Mouse (Mus musculus) small intestine, adult 2 months (tissue): ENCODE results near the gene Plp2. TPM values are rescaled to one million over a fixed set of nuclear protein-coding genes. Genes with fewer than 3 reads are reported as not detected.

ENCODE experiments used
- H3K27ac ChIP-seq: fragments of 200-500 bp; 2 replicates; pipeline ENCODE4 v1.5.1; 2012; ENCODE audit warnings: low read depth, low read length, control low read depth, inconsistent platforms; ENCODE audit not compliant: insufficient read depth
- H3K27me3 ChIP-seq: fragments of 200-500 bp; 2 replicates; pipeline ENCODE4 v1.6.1; 2012; ENCODE audit warnings: mild to moderate bottlenecking, moderate library complexity, low read length, inconsistent platforms; ENCODE audit not compliant: control insufficient read depth, insufficient read depth
- H3K36me3 ChIP-seq: fragments of 200-500 bp; 2 replicates; pipeline ENCODE4 v1.6.1; 2012; ENCODE audit warnings: mild to moderate bottlenecking, low read length, control low read depth, inconsistent platforms; ENCODE audit not compliant: control insufficient read depth, insufficient read depth
- H3K4me1 ChIP-seq: fragments of 200-500 bp; 2 replicates; pipeline ENCODE4 v1.6.1; 2012; ENCODE audit warnings: low read length, inconsistent platforms, mixed read lengths; ENCODE audit not compliant: control insufficient read depth, insufficient read depth, insufficient read length
- H3K4me3 ChIP-seq: fragments of 200-500 bp; 2 replicates; pipeline ENCODE4 v1.5.1; 2012; ENCODE audit warnings: low read depth, mild to moderate bottlenecking, control low read depth, inconsistent platforms, low read length, moderate library complexity
- CTCF ChIP-seq: fragments of 200-500 bp; IDR thresholded peaks from 2 replicates; pipeline ENCODE4 v1.5.1; 2012; ENCODE audit warnings: low read depth, mild to moderate bottlenecking, control low read depth, inconsistent platforms, low read length, moderate library complexity, mixed read lengths; ENCODE audit not compliant: insufficient replicate concordance, insufficient read length; ENCODE audit errors: extremely low read depth
- POLR2A ChIP-seq: fragments of 200-500 bp; IDR thresholded peaks from 2 replicates; pipeline ENCODE4 v1.6.1; 2012; ENCODE audit warnings: low read depth, mild to moderate bottlenecking, control low read depth, inconsistent platforms, low read length, moderate library complexity
- WGBS: fragments of 180-500 bp; shearing (Covaris S2); methylation state at CpG from one replicate; pipeline ENCODE4 v1.1.7; 2018; 5-methylcytosine and 5-hydroxymethylcytosine counted together
- polyA plus RNA-seq: library from polyadenylated mRNA; depleted of rRNA; stranded (reverse); fragments of >200 nt; gene quantifications from 2 replicates; pipeline ENCODE4 v1.2.3, GENCODE M21; 2012

Plp2 gene
- polyA plus RNA-seq, 1 experiment, result 138 TPM

DNA sequence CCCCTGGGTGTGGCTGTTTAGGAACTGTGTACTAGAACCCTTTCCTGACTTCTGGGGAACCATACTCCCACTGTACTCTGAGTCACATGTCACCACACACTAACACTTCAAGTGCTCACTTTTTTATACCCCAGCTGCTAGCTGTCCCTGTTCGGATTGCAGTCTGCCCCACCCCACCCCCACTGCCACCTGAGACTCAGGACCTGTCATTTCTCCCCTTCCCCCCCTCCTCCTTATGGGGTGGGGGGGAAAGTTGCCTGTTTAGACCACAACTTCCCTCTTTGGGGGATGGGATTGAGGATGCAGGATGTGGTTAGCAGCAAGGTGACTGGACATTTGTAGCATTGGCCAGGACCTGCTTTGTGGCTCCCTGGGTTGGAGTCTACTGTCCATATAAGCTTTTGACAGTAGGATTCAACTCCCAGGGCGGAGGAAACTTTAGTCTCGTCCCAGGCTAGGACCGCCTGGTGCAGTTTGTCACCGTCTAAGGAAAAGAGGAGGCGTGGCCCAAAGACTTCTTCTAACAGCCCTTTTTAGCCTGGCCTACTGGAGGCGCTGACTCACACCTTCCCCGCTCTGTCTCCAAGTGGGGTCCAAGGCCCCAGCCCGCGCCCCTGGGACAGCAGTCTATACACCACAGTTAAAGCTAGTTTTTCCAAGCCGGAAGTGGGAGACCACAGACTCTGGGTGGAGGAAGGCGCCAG, 2.5 kb upstream of the Plp2 start:
- peak overlapping the region; percentile 80 for H3K27ac ChIP-seq
- peaks cover 4% of the 10 kb centered on the region; the same call in 1 of the 2 replicates for H3K4me1 ChIP-seq
- H3K4me3 ChIP-seq, result peak overlapping the region; percentile 58
- H3K36me3 ChIP-seq, result peaks cover 2% of the 10 kb centered on the region; the same call in 1 of the 2 replicates
- H3K27me3 ChIP-seq, result no peaks in the 10 kb centered on the region
- WGBS, result 13% methylated on average over 12 of the region's 12 CpGs
- TF ChIP-seq CTCF (no peak), POLR2A (no peak)

- peaks cover 2% of the 10 kb centered on the region; the same call in 1 of the 2 replicates for H3K36me3 ChIP-seq
- H3K4me1 ChIP-seq, result peaks cover 4% of the 10 kb centered on the region; the same call in 1 of the 2 replicates
- TF ChIP-seq POLR2A (no peak), CTCF (no peak)
- WGBS, result 58% methylated on average over 6 of the region's 6 CpGs
- H3K27me3 ChIP-seq, result no peaks in the 10 kb centered on the region
- H3K4me3 ChIP-seq, result no peak overlapping the region
- no peak overlapping the region for H3K27ac ChIP-seq
Observed at GRCm38 (mm10) chrX:7672739-7673138, 1.5 kb upstream of the Plp2 start.

DNA sequence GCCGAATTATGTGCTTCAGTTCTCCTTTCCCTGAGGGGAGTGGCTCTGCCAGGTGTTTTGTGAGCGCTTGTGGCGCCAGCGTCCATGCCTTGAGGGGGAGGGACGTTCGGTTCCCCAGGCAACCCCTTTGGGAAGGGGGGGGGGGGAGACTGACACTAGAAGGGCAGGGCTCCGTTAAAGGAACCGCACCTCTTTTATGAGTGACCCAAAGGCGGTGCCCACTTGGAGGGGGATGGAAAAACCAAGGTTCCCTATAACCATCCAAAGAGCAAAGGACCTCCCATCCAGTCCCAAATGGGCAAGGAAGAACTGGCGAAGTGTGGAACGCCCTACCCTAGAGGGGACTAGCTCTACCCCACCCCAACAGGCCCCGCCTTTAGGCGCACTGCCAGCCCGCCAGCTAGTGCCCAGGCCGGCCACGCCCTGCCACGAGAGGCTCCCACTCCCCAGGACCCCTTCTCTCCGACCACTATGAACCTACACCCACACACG, 754 bp downstream of the Plp2 start:
- H3K4me3 ChIP-seq, result peak overlapping the region; percentile 87
- no peaks in the 10 kb centered on the region for H3K27me3 ChIP-seq
- 11% methylated on average over 18 of the region's 19 CpGs for WGBS
- peak overlapping the region; percentile 77 for H3K27ac ChIP-seq
- H3K4me1 ChIP-seq, result peaks cover 7% of the 10 kb centered on the region; the same call in 1 of the 2 replicates
- TF ChIP-seq POLR2A, result no peak
- no peak for TF ChIP-seq CTCF
- H3K36me3 ChIP-seq, result peaks cover 11% of the 10 kb centered on the region

DNA sequence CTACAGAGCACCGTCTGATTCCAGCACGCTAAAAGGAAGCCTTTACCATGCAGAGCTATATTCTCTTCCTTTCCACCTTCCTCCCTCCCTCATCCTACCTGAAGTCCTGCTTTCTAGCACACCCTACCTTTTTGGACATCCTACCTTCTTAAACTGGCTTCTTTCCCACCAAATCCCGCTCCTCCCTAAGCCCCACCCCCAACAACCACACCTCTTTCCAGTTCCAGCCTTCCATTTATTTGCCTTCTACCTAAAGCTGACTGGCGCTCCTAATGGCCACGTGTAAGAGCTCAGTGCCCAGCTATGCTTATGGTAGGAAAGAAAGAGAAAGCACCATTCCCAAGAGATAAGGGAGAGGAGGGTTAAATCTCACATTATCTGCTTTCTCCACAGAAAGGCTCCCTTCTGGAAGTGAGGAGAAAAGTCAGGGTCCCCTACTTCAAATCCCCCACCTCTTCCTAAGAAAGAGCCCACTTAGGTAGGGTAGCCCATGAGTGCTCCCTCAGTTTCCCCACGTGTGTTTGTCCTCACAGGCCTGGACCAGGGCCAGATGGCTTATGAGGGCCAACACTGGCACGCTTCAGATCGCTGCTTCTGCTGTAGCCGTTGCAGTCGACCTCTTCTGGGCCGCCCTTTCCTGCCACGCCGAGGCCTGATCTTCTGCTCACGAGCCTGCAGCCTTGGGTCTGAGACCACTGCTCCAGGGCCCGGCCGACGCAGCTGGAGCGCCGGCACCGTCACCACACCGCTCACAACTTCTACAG, 5.3 kb downstream of the Plp2 start:
- H3K27ac ChIP-seq, result no peak overlapping the region
- H3K36me3 ChIP-seq, result peaks cover 16% of the 10 kb centered on the region
- H3K4me3 ChIP-seq, result no peak overlapping the region
- no peaks in the 10 kb centered on the region for H3K27me3 ChIP-seq
- peaks cover 3% of the 10 kb centered on the region; the same call in 1 of the 2 replicates for H3K4me1 ChIP-seq
- TF ChIP-seq POLR2A (no peak), CTCF (no peak)
- 52% methylated on average over 21 of the region's 21 CpGs for WGBS

DNA sequence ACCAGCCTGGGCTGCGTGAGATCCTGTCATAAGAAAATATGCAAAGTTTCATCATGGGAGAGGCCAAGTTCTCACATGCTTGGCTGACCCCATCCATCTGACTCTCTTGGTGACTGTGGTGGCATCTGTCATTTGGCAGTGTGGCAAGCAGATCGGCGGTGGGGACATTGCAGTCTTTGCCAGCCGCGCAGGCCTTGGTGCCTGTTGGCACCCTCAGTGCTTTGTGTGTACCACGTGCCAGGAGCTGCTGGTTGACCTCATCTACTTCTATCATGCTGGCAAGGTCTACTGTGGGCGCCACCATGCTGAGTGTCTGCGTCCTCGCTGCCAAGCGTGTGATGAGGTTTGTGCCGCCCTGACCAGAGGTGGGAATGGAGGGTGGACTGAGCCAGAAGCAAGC, 6.4 kb downstream of the Plp2 start:
- no peak overlapping the region for H3K27ac ChIP-seq
- 89% methylated on average over 11 of the region's 11 CpGs for WGBS
- no peak overlapping the region for H3K4me3 ChIP-seq
- peaks cover 16% of the 10 kb centered on the region for H3K36me3 ChIP-seq
- peaks cover 3% of the 10 kb centered on the region; the same call in 1 of the 2 replicates for H3K4me1 ChIP-seq
- TF ChIP-seq POLR2A (no peak), CTCF (no peak)
- H3K27me3 ChIP-seq, result no peaks in the 10 kb centered on the region

GRCm38 (mm10) chrX:7662936-7663335, 8.3 kb downstream of the Plp2 start:
- no peak overlapping the region for H3K27ac ChIP-seq
- no peak overlapping the region for H3K4me3 ChIP-seq
- no peaks in the 10 kb centered on the region for H3K27me3 ChIP-seq
- peaks cover 18% of the 10 kb centered on the region for H3K36me3 ChIP-seq
- TF ChIP-seq POLR2A, result no peak
- TF ChIP-seq CTCF, result no peak
- 92% methylated on average over 3 of the region's 3 CpGs for WGBS
- H3K4me1 ChIP-seq, result peaks cover 6% of the 10 kb centered on the region; the same call in 1 of the 2 replicates

GRCm38 (mm10) chrX:7661086-7661485, 10.1 kb downstream of the Plp2 start:
- 85% methylated on average over 4 of the region's 4 CpGs for WGBS

More at GRCm38 (mm10) chrX:7661086-7661485, 10.1 kb downstream of the Plp2 start:
- no peak for TF ChIP-seq CTCF
- TF ChIP-seq POLR2A, result no peak
- no peak overlapping the region for H3K4me3 ChIP-seq
- H3K4me1 ChIP-seq, result peaks cover 4% of the 10 kb centered on the region; the same call in 1 of the 2 replicates
- no peak overlapping the region for H3K27ac ChIP-seq
- no peaks in the 10 kb centered on the region for H3K27me3 ChIP-seq
- peaks cover 9% of the 10 kb centered on the region for H3K36me3 ChIP-seq
